Mouse (Mus musculus) central nervous system, embryonic 11.5 days (tissue): Measurements from ENCODE around the gene Ndufa12. TPM values are rescaled to one million over a fixed set of nuclear protein-coding genes. Genes with fewer than 3 reads are reported as not detected.

Source experiments
- polyA plus RNA-seq: library from polyadenylated mRNA; depleted of rRNA; stranded (reverse); fragments of >200 nt; gene quantifications from 2 replicates; pipeline ENCODE4 v1.2.3, GENCODE M21; 2012; rRNA removed

The Ndufa12 gene
- 174 and 308 TPM in 2 replicates for polyA plus RNA-seq

GRCm38 (mm10) chr10:94198482-94199405, at the start of gene Ndufa12:
Ndufa12 (plus strand) TSS chr10:94198720.

Other genes with a start within 250 kb of the Ndufa12 start
- 27.9 and 35.5 TPM in 2 replicates for gene Vezt, start 162.9 kb upstream of the Ndufa12 start, polyA plus RNA-seq
- gene Fgd6, start 162.7 kb upstream of the Ndufa12 start, polyA plus RNA-seq: 5.4 and 7.3 TPM in 2 replicates
- 7.1 and 11.5 TPM in 2 replicates for gene Nr2c1, start 50.7 kb upstream of the Ndufa12 start, polyA plus RNA-seq
- gene Gm4792, start 100.0 kb downstream of the Ndufa12 start, polyA plus RNA-seq: not detected in 2 replicates
- gene Tmcc3, start 113.2 kb downstream of the Ndufa12 start, polyA plus RNA-seq: 3.3 and 3.7 TPM in 2 replicates